Mouse (Mus musculus): ENCODE results near the gene Camta1.

GRCm38 (mm10) chr4:150956369-150957105, 905.1 kb downstream of the Camta1 start:
- TF ChIP-seq GATA1 (IDR thresholded peaks at IDR 0.05; ENCODE audit: low read length) = no peak
- TF ChIP-seq TAL1 (IDR thresholded peaks at IDR 0.05; ENCODE audit: low read length) = no peak
